Mouse (Mus musculus): ENCODE data around the gene Eif4e3.

- TF ChIP-seq GATA1 (IDR thresholded peaks at IDR 0.05; ENCODE audit: borderline replicate concordance, low read length), result no peak
- TF ChIP-seq FLI1 (IDR thresholded peaks at IDR 0.05; ENCODE audit: low read length), result no peak
Observed at GRCm38 (mm10) chr6:99711576-99712101, 45.1 kb upstream of the Eif4e3 start.

All from megakaryocyte, embryonic 14.5 days (primary cell).